Mouse (Mus musculus): ENCODE results near the gene Aldh9a1.
"Not testable (repeated sequence)": the region's sequence is repeated elsewhere in the genome, so short reads cannot be mapped to it uniquely, and the experiment has no call there.

The Aldh9a1 gene

GRCm38 (mm10) chr1:167349815-167350596 lies at the start of gene Aldh9a1:
Gene Aldh9a1, plus strand, starts transcription at chr1:167349991.
- DNase-seq (ENCODE audit: low spot score in 2 of 2), result peak; percentile 94 to 95

- DNase-seq (ENCODE audit: low spot score in 2 of 2), result no peak
Observed at GRCm38 (mm10) chr1:167300122-167300521, 49.7 kb upstream of the Aldh9a1 start.

- DNase-seq (ENCODE audit: low spot score in 2 of 2), result no peak
Observed at GRCm38 (mm10) chr1:167305501-167306137, 44.2 kb upstream of the Aldh9a1 start.

GRCm38 (mm10) chr1:167306451-167307240 lies 43.1 kb upstream of the Aldh9a1 start:
- peak; percentile 25 to 39 for DNase-seq (ENCODE audit: low spot score in 2 of 2)

- no peak for DNase-seq (ENCODE audit: low spot score in 2 of 2)
Observed at GRCm38 (mm10) chr1:167307674-167308073, 42.1 kb upstream of the Aldh9a1 start.

GRCm38 (mm10) chr1:167308261-167309054 lies 41.3 kb upstream of the Aldh9a1 start, which contains the start of gene Tmco1:
Gene Tmco1, plus strand, starts transcription at chr1:167308378.
- DNase-seq (ENCODE audit: low spot score in 2 of 2), result peak; percentile 97

GRCm38 (mm10) chr1:167312367-167312766 lies 37.4 kb upstream of the Aldh9a1 start:
- no peak for DNase-seq (ENCODE audit: low spot score in 2 of 2)

- no peak for DNase-seq (ENCODE audit: low spot score in 2 of 2)
Observed at GRCm38 (mm10) chr1:167313220-167313619, 36.6 kb upstream of the Aldh9a1 start.

GRCm38 (mm10) chr1:167321691-167322090 lies 28.1 kb upstream of the Aldh9a1 start:
- DNase-seq (ENCODE audit: low spot score in 2 of 2), result no peak

GRCm38 (mm10) chr1:167328776-167329175 lies 21.0 kb upstream of the Aldh9a1 start:
- no peak for DNase-seq (ENCODE audit: low spot score in 2 of 2)

- no peak for DNase-seq (ENCODE audit: low spot score in 2 of 2)
Observed at GRCm38 (mm10) chr1:167331106-167331505, 18.7 kb upstream of the Aldh9a1 start.

- DNase-seq (ENCODE audit: low spot score in 2 of 2), result no peak
Observed at GRCm38 (mm10) chr1:167336398-167336797, 13.4 kb upstream of the Aldh9a1 start.

GRCm38 (mm10) chr1:167337463-167338095 lies 12.2 kb upstream of the Aldh9a1 start:
- peak; percentile 63 to 79 for DNase-seq (ENCODE audit: low spot score in 2 of 2)

GRCm38 (mm10) chr1:167339177-167339781 lies 10.5 kb upstream of the Aldh9a1 start:
- no peak for DNase-seq (ENCODE audit: low spot score in 2 of 2)

- DNase-seq (ENCODE audit: low spot score in 2 of 2), result no peak
Observed at GRCm38 (mm10) chr1:167340111-167340787, 9.5 kb upstream of the Aldh9a1 start.

- DNase-seq (ENCODE audit: low spot score in 2 of 2), result no peak
Observed at GRCm38 (mm10) chr1:167340910-167341528, 8.8 kb upstream of the Aldh9a1 start.

GRCm38 (mm10) chr1:167342831-167343230 lies 7.0 kb upstream of the Aldh9a1 start:
- no peak for DNase-seq (ENCODE audit: low spot score in 2 of 2)

GRCm38 (mm10) chr1:167345994-167346520 lies 3.7 kb upstream of the Aldh9a1 start:
- not testable (repeated sequence) for DNase-seq (ENCODE audit: low spot score in 2 of 2)

GRCm38 (mm10) chr1:167349206-167349605 lies 585 bp upstream of the Aldh9a1 start:
- not testable (repeated sequence) for DNase-seq (ENCODE audit: low spot score in 2 of 2)
